Mouse (Mus musculus): Measurements from ENCODE around the gene Bola2. TPM values are rescaled to one million over a fixed set of nuclear protein-coding genes. Genes with fewer than 3 reads are reported as not detected.
A peak's percentile ranks its signal among the peaks of the same experiment; 100 is the strongest.

The Bola2 gene
- total and polyA plus RNA-seq, 3 experiments, result 163 to 436 TPM; not detected in 1

GRCm38 (mm10) chr7:126704121-126704980, 9.2 kb downstream of the Bola2 start:
- peak overlapping the region; percentile 65 to 88 for H3K4me3 ChIP-seq (ENCODE audit: control insufficient read depth in 1 of 2, insufficient read depth in 1 of 2, low read depth in 2 of 2, low read length in 2 of 2)
- peaks cover 11 to 37% of the 10 kb centered on the region in 2 experiments; a peak in 3 of 4 replicates for H3K4me1 ChIP-seq (ENCODE audit: control insufficient read depth in 1 of 2, insufficient read depth in 2 of 2, low read length in 2 of 2)
- H3K27ac ChIP-seq (ENCODE audit: control insufficient read depth, low read depth, low read length), result peak overlapping the region; percentile 93
- no peaks in the 10 kb centered on the region for H3K27me3 ChIP-seq (ENCODE audit: control insufficient read depth in 1 of 2, insufficient read depth in 2 of 2, low read length in 2 of 2)
- DNase-seq (ENCODE audit: low read depth, low spot score), result peak; percentile 91
- peaks cover 27% of the 10 kb centered on the region for H3K79me2 ChIP-seq (ENCODE audit: control insufficient read depth, insufficient read depth, low read length, poor library complexity)
- no peaks in the 10 kb centered on the region for H3K9me3 ChIP-seq (replicated peaks; ENCODE audit: insufficient read depth, low read length)
- peak overlapping the region; percentile 76 for H3K9ac ChIP-seq (ENCODE audit: control insufficient read depth, low read depth, low read length, poor library complexity, severe bottlenecking)
- H3K36me3 ChIP-seq (ENCODE audit: control insufficient read depth in 1 of 2, insufficient read depth in 2 of 2, low read length in 2 of 2), result peaks cover 0 to 26% of the 10 kb centered on the region in 2 experiments; a peak in 2 of 4 replicates
- TF ChIP-seq ETS1 (IDR thresholded peaks at IDR 0.05; ENCODE audit: low read depth, low read length) (peak; percentile 54; the same call in 1 of the 2 replicates), HCFC1 (IDR thresholded peaks at IDR 0.05; ENCODE audit: low read depth, low read length) (peak; percentile 68), UBTF (IDR thresholded peaks at IDR 0.05; ENCODE audit: borderline replicate concordance, insufficient read depth, low read depth, low read length) (no peak), SMC3 (IDR thresholded peaks at IDR 0.05; ENCODE audit: low read depth, low read length) (no peak), ZMIZ1 (IDR thresholded peaks at IDR 0.05; ENCODE audit: low read depth, low read length) (peak; percentile 73; the same call in 1 of the 2 replicates), ZKSCAN1 (IDR thresholded peaks at IDR 0.05; ENCODE audit: low read depth, low read length) (no peak), USF2 (IDR thresholded peaks at IDR 0.05; ENCODE audit: borderline replicate concordance in 1 of 2, insufficient read depth in 1 of 2, low read depth in 1 of 2, low read length in 2 of 2) (no peak), TCF12 (IDR thresholded peaks at IDR 0.05; ENCODE audit: low read depth, low read length) (peak; percentile 53; the same call in 1 of the 2 replicates), RAD21 (IDR thresholded peaks at IDR 0.05; ENCODE audit: low read depth, low read length) (no peak), TAL1 (IDR thresholded peaks at IDR 0.05; ENCODE audit: low read length) (no peak), KAT2A (conservative IDR thresholded peaks at IDR 0.05; ENCODE audit: low read depth, low read length) (no peak), JUND (IDR thresholded peaks at IDR 0.05; ENCODE audit: low read depth, low read length) (no peak), POLR2AphosphoS2 (IDR thresholded peaks at IDR 0.05; ENCODE audit: low read length) (no peak; the same call in 1 of the 2 replicates), MAFK (IDR thresholded peaks at IDR 0.05; ENCODE audit: borderline replicate concordance, low read depth, low read length) (no peak), NRF1 (IDR thresholded peaks at IDR 0.05; ENCODE audit: insufficient read depth, low read depth, low read length, poor library complexity, severe bottlenecking) (peak; percentile 45; the same call in 1 of the 2 replicates), NELFE (IDR thresholded peaks at IDR 0.05; ENCODE audit: low read depth, low read length) (peak; percentile 77; the same call in 1 of the 2 replicates), CHD1 (IDR thresholded peaks at IDR 0.05; ENCODE audit: low read depth, low read length) (0 out of 2 replicates have a peak, but pooled peaks have one; percentile 55), SIN3A (IDR thresholded peaks at IDR 0.05; ENCODE audit: low read length) (peak; percentile 31; the same call in 1 of the 2 replicates), MXI1 (IDR thresholded peaks at IDR 0.05; ENCODE audit: low read depth, low read length) (peak; percentile 12), MYB (IDR thresholded peaks at IDR 0.05; ENCODE audit: low read depth, low read length) (no peak), RCOR1 (IDR thresholded peaks at IDR 0.05; ENCODE audit: low read depth, low read length) (peak; percentile 26; the same call in 1 of the 2 replicates), POLR2AphosphoS5 (IDR thresholded peaks at IDR 0.05; ENCODE audit: borderline replicate concordance, low read depth, low read length) (no peak), ZNF384 (IDR thresholded peaks at IDR 0.05; ENCODE audit: low read depth, low read length) (no peak), GABPA (IDR thresholded peaks at IDR 0.05; ENCODE audit: low read depth, low read length) (no peak), E2F4 (IDR thresholded peaks at IDR 0.05; ENCODE audit: borderline replicate concordance, low read depth, low read length) (no peak), ZC3H11A (IDR thresholded peaks at IDR 0.05; ENCODE audit: low read depth, low read length) (no peak), USF1 (IDR thresholded peaks at IDR 0.05; ENCODE audit: low read depth, low read length) (no peak), TBP (IDR thresholded peaks at IDR 0.05; ENCODE audit: low read depth, low read length) (peak; percentile 78), CTCF (IDR thresholded peaks at IDR 0.05 in 2 of 3, conservative IDR thresholded peaks at IDR 0.05 in 1 of 3; ENCODE audit: control insufficient read depth in 1 of 3, insufficient read depth in 1 of 3, low read depth in 2 of 3, low read length in 3 of 3, poor library complexity in 1 of 3, severe bottlenecking in 1 of 3) (no peak; a peak in 1 of 6 replicates), MAX (IDR thresholded peaks at IDR 0.05; ENCODE audit: low read length) (0 out of 2 replicates have a peak, but pooled peaks have one; percentile 21), MAZ (IDR thresholded peaks at IDR 0.05; ENCODE audit: low read depth, low read length) (peak; percentile 81), CHD2 (IDR thresholded peaks at IDR 0.05; ENCODE audit: low read length) (no peak), MYC (IDR thresholded peaks at IDR 0.05; ENCODE audit: low read depth, low read length) (no peak), MEF2A (IDR thresholded peaks at IDR 0.05; ENCODE audit: extremely low read depth, insufficient replicate concordance, low read depth, low read length, poor library complexity, severe bottlenecking) (no peak)

All from MEL (cell line).